Mouse (Mus musculus) embryonic facial prominence, embryonic 11.5 days (tissue): ENCODE measurements around the gene Vamp1. TPM values are rescaled to one million over a fixed set of nuclear protein-coding genes. Genes with fewer than 3 reads are reported as not detected.
A peak's percentile ranks its signal among the peaks of the same experiment; 100 is the strongest.

Source experiments
- ATAC-seq: fragments of 200-750 bp; cut with Nextera tagmentation; replicated peaks from 2 replicates; pipeline ENCODE4 v1.8.0; 2017; ENCODE audit warnings: low read depth; ENCODE audit not compliant: insufficient number of reproducible peaks, low FRiP score, low TSS enrichment
- DNase-seq: peaks from one replicate; pipeline ENCODE4 v3.0.0-alpha.2; 2015; ENCODE audit warnings: low spot score
- H3K27ac ChIP-seq: fragments of 300-500 bp; sonication (generic); replicated peaks from 2 replicates; pipeline ENCODE4 v1.5.1; 2014; ENCODE audit warnings: mild to moderate bottlenecking, low read depth, low read length, control low read depth
- H3K27me3 ChIP-seq: fragments of 300-500 bp; sonication (generic); 2 replicates; pipeline ENCODE4 v1.6.1; 2014; ENCODE audit warnings: mild to moderate bottlenecking, low read length, moderate library complexity, mixed read lengths; ENCODE audit not compliant: control insufficient read depth, insufficient read depth
- H3K36me3 ChIP-seq: fragments of 300-500 bp; sonication (generic); replicated peaks from 2 replicates; pipeline ENCODE4 v1.6.1; 2014; ENCODE audit warnings: low read depth, mild to moderate bottlenecking, low read length, moderate library complexity, mixed read lengths; ENCODE audit not compliant: control insufficient read depth, insufficient read depth
- H3K4me1 ChIP-seq: fragments of 300-500 bp; sonication (generic); 2 replicates; pipeline ENCODE4 v1.6.1; 2014; ENCODE audit warnings: low read length, mixed read lengths; ENCODE audit not compliant: control insufficient read depth, insufficient read depth
- H3K4me2 ChIP-seq: fragments of 300-500 bp; sonication (generic); 2 replicates; pipeline ENCODE4 v1.6.1; 2014; ENCODE audit warnings: low read depth, mild to moderate bottlenecking, control low read depth, low read length, moderate library complexity
- H3K4me3 ChIP-seq: fragments of 300-500 bp; sonication (generic); 2 replicates; pipeline ENCODE4 v1.5.1; 2014; ENCODE audit warnings: low read depth, low read length, control low read depth
- H3K9ac ChIP-seq: fragments of 300-500 bp; sonication (generic); replicated peaks from 2 replicates; pipeline ENCODE4 v1.6.1; 2014; ENCODE audit warnings: mild to moderate bottlenecking, control low read depth, low read length
- H3K9me3 ChIP-seq: fragments of 300-500 bp; sonication (generic); replicated peaks from 2 replicates; pipeline ENCODE4 v1.6.1; 2016; ENCODE audit warnings: mild to moderate bottlenecking, low read length, inconsistent platforms, mixed read lengths; ENCODE audit not compliant: control insufficient read depth
- WGBS: fragments of 180-500 bp; shearing (Covaris S2); extraction: QIAGEN DNeasy Blood & Tissue Kit; methylation state at CpG from one replicate; pipeline ENCODE4 v1.1.7; 2014; 5-methylcytosine and 5-hydroxymethylcytosine counted together
- polyA plus RNA-seq: library from polyadenylated mRNA; unstranded; fragments of >200 nt; fragmentation: Nextera tagmentation; extraction: Ambion mirVana; gene quantifications from 2 replicates; pipeline ENCODE4 v1.2.1, GENCODE M21; 2014

The Vamp1 gene
- polyA plus RNA-seq, 1 experiment from 2014 or later, result 1.4 TPM

- DNase-seq (no peak), ATAC-seq (no peak)
- H3K9ac ChIP-seq, result no peak overlapping the region
- no peak overlapping the region for H3K4me2 ChIP-seq
- no peak overlapping the region for H3K27ac ChIP-seq
- peaks cover 2% of the 10 kb centered on the region; the same call in 1 of the 2 replicates for H3K27me3 ChIP-seq
- no peaks in the 10 kb centered on the region for H3K36me3 ChIP-seq
- no peaks in the 10 kb centered on the region for H3K4me1 ChIP-seq
- H3K9me3 ChIP-seq, result no peaks in the 10 kb centered on the region
- WGBS, result 76% methylated on average over 2 of the region's 2 CpGs
- no peak overlapping the region for H3K4me3 ChIP-seq
Measured at GRCm38 (mm10) chr6:125216898-125217297, 1.5 kb downstream of the Vamp1 start.

DNA sequence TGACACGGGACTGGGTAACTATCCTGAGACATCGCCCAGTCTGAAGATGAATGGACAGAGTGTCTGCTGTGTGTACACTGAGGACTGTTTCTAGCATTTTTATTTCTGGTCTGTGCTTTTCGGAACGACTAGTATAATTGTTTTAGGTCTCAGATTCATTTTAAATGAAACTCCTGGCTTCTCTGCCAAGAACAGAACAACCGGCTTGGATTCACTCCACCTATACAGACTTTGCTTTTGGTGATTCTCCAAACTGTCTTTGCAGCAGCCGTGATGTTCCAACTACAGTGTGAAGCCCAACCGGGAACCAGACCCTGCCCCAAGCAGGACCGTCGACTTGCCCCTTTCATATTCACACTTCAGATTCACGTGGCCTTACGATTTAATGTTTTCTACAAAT is 2.5 kb downstream of the Vamp1 start:
- H3K4me1 ChIP-seq, result no peaks in the 10 kb centered on the region
- 86% methylated on average over 11 of the region's 11 CpGs for WGBS

DNA sequence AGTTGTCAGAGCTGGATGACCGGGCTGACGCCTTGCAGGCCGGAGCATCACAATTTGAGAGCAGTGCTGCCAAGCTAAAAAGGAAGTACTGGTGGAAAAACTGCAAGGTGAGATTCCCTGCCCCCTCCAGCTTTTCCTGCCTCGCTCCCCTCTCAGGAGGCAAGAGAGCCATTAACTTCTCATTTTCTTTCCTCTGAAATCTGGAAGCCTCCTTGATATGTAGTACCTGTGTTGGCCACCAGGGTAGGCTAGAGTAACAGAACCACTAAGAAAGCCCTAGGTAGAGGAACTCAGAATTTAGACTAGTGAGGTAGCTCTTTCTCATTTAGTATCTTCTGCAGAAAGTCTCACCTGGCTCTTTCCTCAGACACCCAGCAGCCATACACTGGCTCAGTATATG is 3.6 kb downstream of the Vamp1 start:
- no peak overlapping the region for H3K9ac ChIP-seq
- 67% methylated on average over 4 of the region's 4 CpGs for WGBS
- no peaks in the 10 kb centered on the region for H3K36me3 ChIP-seq
- H3K27ac ChIP-seq, result no peak overlapping the region
- ATAC-seq (no peak), DNase-seq (peak; percentile 74)
- H3K4me3 ChIP-seq, result no peak overlapping the region
- H3K27me3 ChIP-seq, result peaks cover 2% of the 10 kb centered on the region; the same call in 1 of the 2 replicates
- H3K9me3 ChIP-seq, result no peaks in the 10 kb centered on the region
- no peak overlapping the region for H3K4me2 ChIP-seq
- H3K4me1 ChIP-seq, result no peaks in the 10 kb centered on the region

More for the DNA sequence above, 2.5 kb downstream of the Vamp1 start:
- H3K9ac ChIP-seq, result no peak overlapping the region
- no peak overlapping the region for H3K27ac ChIP-seq
- ATAC-seq (no peak), DNase-seq (no peak)
- H3K27me3 ChIP-seq, result peaks cover 2% of the 10 kb centered on the region; the same call in 1 of the 2 replicates
- no peaks in the 10 kb centered on the region for H3K36me3 ChIP-seq
- no peaks in the 10 kb centered on the region for H3K9me3 ChIP-seq
- no peak overlapping the region for H3K4me3 ChIP-seq
- H3K4me2 ChIP-seq, result no peak overlapping the region

DNA sequence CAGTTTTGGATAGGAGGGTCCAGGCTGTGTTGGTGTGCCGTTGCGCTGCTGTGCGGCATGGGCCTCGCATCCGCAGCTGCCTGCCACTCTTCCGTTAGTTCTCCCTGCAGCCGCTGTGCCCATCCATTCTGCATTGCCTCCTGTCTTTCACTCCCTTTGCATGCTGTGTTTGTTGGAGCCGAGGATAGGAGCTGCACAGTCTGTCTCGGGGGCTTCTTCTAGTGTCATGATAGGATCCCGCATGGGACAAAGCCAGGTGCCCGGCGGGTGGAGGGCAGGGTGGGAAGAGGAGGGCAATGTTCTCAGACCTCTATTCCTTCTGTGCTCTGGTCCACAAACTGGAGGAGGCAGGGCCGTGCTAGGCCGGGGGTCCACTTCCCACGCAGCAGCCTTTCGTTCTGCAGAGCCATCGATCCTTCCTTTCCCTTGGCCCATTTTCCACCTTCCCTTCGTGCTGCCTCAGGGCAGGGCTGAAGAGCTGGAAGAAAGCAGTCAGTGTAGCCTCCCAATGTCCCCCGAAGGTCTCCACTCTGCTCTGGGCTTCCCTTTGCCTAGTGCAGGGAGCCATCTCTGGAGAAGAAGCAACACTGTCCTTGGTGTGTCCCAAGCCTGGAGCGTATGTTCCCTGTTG is 5.9 kb downstream of the Vamp1 start:
- Histone ChIP-seq H3K27me3 (peaks cover 2% of the 10 kb centered on the region; the same call in 1 of the 2 replicates), H3K4me3 (no peak overlapping the region), H3K4me1 (no peaks in the 10 kb centered on the region), H3K27ac (no peak overlapping the region), H3K9ac (no peak overlapping the region), H3K4me2 (no peak overlapping the region), H3K9me3 (no peaks in the 10 kb centered on the region), H3K36me3 (no peaks in the 10 kb centered on the region)
- ATAC-seq (no peak), DNase-seq (no peak)
- WGBS, result 89% methylated on average over 20 of the region's 20 CpGs

- DNase-seq (no peak), ATAC-seq (no peak)
- Histone ChIP-seq H3K4me3 (no peak overlapping the region), H3K36me3 (no peaks in the 10 kb centered on the region), H3K9ac (no peak overlapping the region), H3K4me2 (no peak overlapping the region), H3K4me1 (no peaks in the 10 kb centered on the region), H3K27me3 (no peaks in the 10 kb centered on the region), H3K9me3 (no peaks in the 10 kb centered on the region), H3K27ac (no peak overlapping the region)
- 69% methylated on average over 2 of the region's 2 CpGs for WGBS
Measured at GRCm38 (mm10) chr6:125222146-125222545, 6.8 kb downstream of the Vamp1 start.

DNA sequence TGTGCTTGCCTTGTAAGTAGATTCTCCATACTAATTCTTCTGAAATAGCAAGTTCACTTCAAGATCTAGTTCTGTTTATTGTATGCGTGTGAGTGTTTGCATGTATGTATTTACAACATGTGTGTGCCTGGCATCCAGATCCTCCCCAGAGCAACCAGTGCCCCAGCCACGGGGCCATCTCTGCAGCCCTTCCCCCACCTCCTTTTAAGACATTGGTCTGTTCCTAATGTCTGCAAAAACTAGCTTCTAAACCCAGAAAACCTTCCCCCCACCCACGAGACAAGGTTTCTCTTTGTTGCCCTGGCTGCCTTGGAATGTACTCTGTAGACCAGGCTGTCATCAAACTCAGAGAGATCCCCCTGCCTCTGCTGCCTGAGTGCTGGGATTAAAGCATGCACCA is 7.2 kb downstream of the Vamp1 start:
- WGBS, result 77% methylated on average over 3 of the region's 3 CpGs

DNA sequence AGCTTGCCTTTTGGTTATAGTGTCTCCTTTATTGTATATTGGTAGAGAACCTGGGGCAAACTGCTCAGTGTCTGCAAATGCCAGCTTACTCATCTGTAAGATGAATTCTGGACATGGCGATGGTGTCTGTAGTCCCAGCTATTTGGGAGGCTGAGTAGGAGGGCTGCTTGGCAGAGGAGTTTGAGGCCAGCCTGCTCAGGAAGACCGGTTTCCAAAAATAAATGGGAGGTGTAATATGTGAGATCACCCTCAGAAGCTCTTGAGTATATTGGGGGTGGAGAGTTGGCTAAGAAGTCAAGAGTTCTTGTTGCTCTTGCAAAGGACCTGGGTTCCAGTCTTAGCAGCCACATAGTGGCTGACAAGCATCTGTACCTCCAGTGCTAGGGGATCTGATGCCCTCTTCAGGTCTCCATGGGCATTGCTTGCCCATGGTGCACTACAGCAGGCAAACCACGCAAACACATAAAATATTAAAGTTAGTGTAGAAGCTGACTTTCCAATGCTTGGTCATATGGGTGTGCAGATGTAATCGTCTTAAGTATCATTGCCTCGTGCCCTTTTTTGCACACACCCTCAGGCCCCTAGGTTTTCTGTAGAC is 10.3 kb downstream of the Vamp1 start:
- no peaks in the 10 kb centered on the region for H3K36me3 ChIP-seq
- no peaks in the 10 kb centered on the region for H3K27me3 ChIP-seq
- 75% methylated on average over 5 of the region's 5 CpGs for WGBS
- H3K4me2 ChIP-seq, result no peak overlapping the region
- no peak overlapping the region for H3K9ac ChIP-seq
- no peak overlapping the region for H3K27ac ChIP-seq
- H3K4me3 ChIP-seq, result no peak overlapping the region
- no peaks in the 10 kb centered on the region for H3K4me1 ChIP-seq
- ATAC-seq, result no peak
- no peak for DNase-seq
- no peaks in the 10 kb centered on the region for H3K9me3 ChIP-seq

More for the DNA sequence above, 7.2 kb downstream of the Vamp1 start:
- no peak overlapping the region for H3K9ac ChIP-seq
- H3K4me1 ChIP-seq, result no peaks in the 10 kb centered on the region
- no peaks in the 10 kb centered on the region for H3K9me3 ChIP-seq
- no peak overlapping the region for H3K4me3 ChIP-seq
- no peak overlapping the region for H3K27ac ChIP-seq
- H3K27me3 ChIP-seq, result no peaks in the 10 kb centered on the region
- DNase-seq, result no peak
- H3K36me3 ChIP-seq, result no peaks in the 10 kb centered on the region
- H3K4me2 ChIP-seq, result no peak overlapping the region
- ATAC-seq, result no peak

DNA sequence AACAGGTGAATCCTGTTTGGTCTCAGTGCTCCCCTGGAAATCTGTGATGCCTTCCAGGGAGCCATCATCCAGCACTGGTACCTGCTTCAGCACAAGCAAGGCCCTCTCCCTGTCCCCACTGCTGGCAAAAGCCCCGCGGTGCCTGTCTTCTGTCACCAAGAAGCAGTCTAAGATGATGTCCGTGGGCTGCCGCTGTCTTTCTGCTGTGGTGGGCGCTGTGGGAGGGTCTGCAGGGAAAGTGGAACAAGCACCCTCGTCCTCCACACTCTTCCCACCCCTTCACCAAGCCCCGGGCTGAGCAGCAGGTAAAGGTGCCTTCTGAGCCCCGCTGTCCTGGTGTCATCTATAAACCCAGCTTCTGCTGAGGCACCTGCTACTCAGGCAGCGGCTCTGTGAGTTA is 15.2 kb downstream of the Vamp1 start:
- Histone ChIP-seq H3K36me3 (no peaks in the 10 kb centered on the region), H3K4me3 (no peak overlapping the region), H3K27ac (no peak overlapping the region), H3K9ac (no peak overlapping the region), H3K9me3 (no peaks in the 10 kb centered on the region), H3K27me3 (no peaks in the 10 kb centered on the region), H3K4me1 (peaks cover 2% of the 10 kb centered on the region; the same call in 1 of the 2 replicates), H3K4me2 (no peak overlapping the region)
- ATAC-seq (no peak), DNase-seq (no peak)
- 58% methylated on average over 9 of the region's 9 CpGs for WGBS
